Mouse (Mus musculus) embryo, embryonic 11 days (tissue): ENCODE data around the gene Ift140.

Experiments used
- DNase-seq: peaks from one replicate; pipeline ENCODE4 v3.0.0-alpha.2; 2015

Ift140 gene

GRCm38 (mm10) chr17:25077771-25078372 is 62.0 kb downstream of the Ift140 start:
- DNase-seq: no peak

DNA sequence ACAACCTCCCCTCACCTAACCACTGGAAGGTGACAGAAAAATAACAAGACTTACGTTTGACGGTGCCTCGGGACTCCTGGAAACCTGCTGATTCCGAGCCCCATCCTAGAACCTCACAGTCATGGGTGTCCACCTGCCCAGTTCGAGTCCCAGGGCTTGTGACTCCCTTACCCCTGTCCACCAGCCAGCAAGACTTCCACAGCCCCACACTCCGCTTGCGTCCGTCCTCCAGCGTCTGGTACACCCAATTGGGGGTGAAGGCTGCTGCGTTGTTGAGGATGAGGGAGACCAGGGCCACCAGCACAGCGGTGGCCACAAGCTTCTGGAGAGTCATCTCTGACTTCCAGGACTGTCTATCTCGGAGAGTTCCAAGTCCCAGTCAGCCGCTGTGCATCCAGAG is 64.3 kb downstream of the Ift140 start:
- DNase-seq: no peak

DNA sequence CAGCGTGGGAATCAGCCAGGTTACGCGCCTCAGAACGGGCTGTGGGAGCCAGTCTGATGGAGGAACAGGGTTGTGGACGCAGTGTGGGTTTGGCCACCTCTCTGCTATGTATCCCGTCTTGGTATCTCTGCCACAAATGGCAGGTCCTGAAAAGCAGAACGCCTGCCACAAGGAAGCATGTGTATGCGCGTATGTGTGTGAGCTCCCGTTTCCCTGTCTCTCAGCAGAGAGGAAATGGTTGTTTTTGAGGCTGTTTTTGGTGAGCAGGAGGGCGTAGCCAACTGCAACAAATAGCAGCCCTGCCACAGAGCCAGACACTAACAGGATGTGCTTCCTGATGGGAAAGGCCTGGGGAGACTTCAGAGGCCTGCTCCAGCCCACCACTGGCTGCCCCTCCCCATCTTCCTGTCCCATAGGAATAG is 65.1 kb downstream of the Ift140 start:
- peak; percentile 28 for DNase-seq

GRCm38 (mm10) chr17:25082081-25082847 is 66.4 kb downstream of the Ift140 start:
- peak; percentile 23 for DNase-seq

DNA sequence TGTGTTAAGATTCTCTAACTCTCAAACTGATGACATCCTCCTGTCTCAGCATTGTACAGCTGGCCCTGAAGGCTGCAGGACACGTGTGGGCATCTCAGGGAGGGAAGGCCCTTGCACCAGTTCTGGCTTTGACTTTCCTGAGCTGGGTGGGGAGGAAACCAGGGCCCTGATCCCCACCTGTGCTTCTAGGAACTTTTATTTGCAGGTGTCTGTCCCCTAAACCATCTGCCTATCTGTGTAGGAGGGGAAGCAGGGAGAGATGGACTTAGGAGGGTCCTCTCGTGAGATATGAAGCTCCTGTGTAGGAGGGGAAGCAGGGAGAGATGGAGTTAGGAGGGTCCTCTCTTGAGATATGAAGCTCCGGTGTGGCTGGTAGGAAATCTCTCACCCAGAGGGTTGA is 67.0 kb downstream of the Ift140 start:
- no peak for DNase-seq

DNA sequence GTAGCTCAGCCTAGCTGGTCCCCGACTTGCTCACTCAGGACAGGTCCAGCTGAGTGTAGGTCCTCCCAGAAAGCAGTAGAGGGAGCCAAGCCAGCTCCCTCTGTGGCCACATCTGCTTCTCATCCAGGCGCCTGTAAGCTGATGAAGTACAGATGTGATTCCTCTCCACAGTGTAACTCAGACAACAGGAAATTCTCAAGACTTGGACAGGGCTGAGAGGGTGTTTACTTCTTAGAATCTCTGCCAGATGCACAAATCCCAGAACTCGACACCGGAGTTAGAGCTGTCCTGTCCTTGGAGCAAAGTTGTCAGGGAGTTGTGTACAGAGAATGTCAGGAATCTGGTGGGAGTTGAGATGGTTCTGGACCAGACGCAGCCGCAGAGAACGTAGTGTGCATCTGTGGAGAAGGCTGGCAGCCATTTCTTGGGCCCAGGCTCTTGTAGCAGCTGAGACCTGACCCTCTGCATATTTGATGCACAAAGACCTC is 67.6 kb downstream of the Ift140 start, which contains the start of gene Tmem204:
Gene Tmem204 (minus strand): TSS at position 148 of the 488 bp plus-strand sequence.
- DNase-seq: peak; percentile 87

GRCm38 (mm10) chr17:25084835-25085385 is 69.0 kb downstream of the Ift140 start:
- DNase-seq: peak; percentile 19

GRCm38 (mm10) chr17:25086724-25087123 is 70.8 kb downstream of the Ift140 start:
- DNase-seq: no peak

- no peak for DNase-seq
Measured at GRCm38 (mm10) chr17:25089158-25089557, 73.3 kb downstream of the Ift140 start.

DNA sequence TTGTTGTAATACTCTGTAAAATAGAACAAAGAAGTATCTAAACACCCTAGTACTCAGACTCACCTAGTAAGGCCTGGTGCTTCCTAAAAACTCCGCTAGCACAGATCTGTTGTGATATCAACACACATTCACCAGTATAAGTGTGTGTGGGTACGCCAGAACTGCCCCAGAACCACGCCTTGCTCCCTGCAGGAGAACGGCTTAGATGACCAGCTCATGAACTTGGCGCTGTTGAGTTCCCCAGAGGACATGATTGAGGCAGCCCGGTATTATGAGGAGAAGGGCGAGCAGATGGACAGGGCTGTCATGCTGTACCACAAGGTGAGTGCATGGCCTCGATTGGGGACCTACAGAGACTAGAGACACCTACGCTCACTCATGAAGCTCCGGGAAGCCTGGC is 74.6 kb downstream of the Ift140 start:
- DNase-seq: no peak

DNA sequence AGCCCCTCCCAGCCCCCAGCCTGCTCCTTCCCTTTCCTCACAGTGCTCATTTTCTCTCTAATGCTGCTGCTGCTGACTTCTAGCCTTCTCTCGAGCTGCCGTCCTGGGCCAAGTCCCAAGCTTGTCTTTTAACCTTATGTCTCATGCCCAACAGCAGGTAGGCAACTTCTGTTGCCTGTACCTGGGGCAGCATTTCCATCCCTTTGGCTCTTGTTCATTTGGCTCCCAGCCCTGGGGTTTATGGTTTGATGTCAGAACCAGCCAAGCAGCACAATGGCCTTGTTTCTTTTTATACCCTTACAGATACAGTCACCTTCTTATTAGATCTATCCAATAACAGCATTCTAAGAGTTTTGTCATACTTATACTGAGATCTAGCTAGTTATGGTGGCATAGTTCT is 80.3 kb downstream of the Ift140 start:
- no peak for DNase-seq

DNA sequence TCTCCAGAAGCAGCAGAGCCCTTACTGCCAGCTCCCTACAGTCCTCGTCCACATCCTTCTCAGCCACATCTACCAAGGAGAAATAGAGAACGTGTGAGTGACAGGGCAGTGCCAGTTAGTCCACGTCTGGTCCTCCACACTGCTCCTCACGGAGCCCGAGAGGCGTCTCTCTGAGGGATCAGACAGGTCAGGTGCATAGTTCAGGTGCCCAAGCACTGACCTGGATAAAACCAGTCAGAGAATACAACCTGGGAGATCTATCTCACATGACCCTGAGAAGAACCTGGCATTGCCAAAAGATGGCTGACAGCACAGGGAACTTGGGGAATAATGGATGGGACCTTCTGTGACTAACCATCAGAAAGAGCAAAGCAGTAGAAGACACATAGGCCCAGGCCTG is 84.2 kb downstream of the Ift140 start:
- DNase-seq: no peak

DNA sequence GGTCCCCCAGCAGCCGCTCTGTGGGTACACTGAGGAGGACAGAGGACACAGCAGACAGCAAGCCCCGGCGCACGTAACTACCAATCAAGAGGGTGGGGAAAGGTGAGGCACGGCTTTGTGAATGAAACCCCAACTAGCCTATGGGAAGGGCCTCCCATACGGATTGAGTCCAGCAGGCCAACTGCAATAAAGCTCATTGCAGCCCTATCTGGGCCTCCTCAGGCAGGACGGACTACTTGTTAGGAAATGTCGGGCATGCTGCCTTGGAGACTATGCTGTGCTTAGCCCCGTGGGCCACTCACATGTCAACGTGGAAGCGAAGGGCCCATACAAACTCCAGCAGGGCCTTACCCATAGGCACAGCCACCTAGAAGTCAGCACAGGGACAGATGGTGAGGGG is 85.5 kb downstream of the Ift140 start:
- DNase-seq: no peak

DNA sequence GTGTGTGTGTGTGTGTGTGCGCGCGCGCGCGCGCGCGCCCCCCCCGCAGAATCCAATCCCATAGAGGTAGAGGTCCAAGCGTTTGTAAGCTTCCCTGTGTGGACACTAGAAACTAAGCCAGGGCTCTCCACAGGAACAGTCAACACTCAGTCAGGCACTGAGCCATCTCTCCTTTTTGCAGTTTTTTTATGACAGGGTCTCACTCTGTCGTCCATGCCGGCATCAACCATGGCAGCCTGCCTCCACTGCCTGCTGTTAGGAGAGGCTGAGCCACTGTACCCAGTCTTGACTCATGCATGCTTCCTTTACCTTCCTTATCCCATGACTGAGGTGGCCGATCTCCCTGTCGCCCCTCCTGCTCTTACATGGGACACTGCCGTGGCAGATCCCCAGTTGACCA is 91.9 kb downstream of the Ift140 start:
- DNase-seq: no peak

DNA sequence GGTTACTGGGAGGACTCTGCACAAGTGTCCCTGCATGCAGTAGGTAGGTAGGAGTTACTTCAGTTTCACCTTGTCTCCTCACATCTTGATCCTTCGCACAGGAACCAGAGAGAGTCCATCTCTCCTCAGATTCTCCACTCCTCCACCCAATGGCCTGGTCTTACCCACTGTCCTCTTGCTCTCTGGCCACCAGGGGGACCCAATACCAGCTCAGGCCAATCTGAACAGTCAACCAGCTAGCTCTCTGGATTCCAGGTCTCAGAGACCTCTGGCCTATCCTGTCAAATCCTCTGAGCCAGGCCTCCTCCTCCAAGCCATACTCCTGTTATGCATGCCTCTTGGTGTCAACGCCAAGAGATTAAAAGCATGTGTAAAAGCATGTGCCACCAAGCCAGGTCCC is 93.7 kb downstream of the Ift140 start:
- DNase-seq: peak; percentile 39

DNA sequence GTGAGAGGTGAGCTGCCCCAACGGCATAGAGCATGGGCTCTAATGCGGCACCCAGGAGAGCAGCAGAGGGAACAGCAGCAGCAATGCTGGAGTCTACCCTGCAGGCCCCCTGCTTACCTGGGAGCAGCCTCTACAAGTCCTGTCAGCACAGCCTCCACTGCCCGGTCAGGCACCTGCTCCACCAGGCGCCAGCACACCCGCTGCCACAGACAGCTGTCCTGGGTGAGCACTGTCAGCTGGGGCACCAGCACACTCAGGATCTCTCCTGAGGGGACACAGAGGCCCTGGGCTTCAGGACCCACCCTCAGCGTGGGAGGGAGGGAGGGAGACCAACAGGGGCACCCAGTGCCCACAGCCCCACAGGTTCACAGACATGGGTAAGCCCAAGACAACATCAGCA is 94.7 kb downstream of the Ift140 start:
- no peak for DNase-seq

DNA sequence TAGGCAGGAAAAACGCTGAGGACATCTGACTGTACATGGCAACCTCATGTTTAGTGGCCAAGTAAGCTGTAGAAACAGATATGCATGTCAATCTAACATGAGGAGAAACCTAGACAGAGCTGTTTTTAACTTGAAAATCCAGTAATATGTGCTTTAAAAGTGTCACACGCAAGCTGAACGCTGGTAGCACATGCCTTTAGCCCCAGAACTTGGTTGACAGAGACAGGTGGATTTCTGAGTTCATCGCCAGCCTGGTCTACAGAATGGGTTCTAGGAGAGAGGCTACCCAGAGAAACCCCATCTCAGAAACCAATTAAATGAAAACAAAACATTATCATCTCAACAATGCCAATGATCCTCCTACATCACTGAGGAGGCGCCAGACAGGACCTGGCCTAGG is 95.3 kb downstream of the Ift140 start:
- no peak for DNase-seq

DNA sequence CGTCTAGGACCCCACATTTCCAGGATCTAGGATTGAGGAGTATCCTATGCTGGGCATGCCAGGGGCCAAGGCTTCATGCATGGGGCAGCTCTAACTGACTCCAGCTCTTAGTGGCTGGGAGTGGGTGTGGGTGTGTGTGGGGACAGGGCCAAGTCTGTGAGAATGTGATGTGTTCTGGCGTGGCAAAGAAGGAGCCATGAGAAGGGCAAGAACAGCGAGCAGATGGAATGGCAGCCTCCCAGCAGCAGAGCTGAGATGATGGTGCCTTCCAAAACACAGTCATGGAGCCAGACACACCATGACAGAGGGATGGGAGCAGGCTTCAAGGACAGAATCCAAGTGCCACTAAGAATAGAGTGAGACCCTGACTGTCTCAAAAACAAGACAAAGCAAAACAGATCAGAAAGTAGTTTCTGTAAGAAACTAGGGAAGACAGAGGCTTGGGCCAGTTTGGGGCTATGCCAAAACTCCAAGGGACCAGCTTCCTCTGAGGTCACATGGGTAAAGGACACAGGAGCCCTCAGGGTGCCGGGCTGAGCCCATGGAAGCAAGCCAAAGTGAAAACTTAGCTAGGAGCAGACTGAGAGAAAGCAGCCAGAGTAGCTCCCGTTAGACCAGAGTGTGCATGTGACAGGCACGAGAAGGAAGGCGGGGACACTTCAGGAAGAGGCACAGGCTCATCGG is 96.0 kb downstream of the Ift140 start:
- no peak for DNase-seq

- DNase-seq: no peak
Measured at GRCm38 (mm10) chr17:25112423-25112810, 96.5 kb downstream of the Ift140 start.

DNA sequence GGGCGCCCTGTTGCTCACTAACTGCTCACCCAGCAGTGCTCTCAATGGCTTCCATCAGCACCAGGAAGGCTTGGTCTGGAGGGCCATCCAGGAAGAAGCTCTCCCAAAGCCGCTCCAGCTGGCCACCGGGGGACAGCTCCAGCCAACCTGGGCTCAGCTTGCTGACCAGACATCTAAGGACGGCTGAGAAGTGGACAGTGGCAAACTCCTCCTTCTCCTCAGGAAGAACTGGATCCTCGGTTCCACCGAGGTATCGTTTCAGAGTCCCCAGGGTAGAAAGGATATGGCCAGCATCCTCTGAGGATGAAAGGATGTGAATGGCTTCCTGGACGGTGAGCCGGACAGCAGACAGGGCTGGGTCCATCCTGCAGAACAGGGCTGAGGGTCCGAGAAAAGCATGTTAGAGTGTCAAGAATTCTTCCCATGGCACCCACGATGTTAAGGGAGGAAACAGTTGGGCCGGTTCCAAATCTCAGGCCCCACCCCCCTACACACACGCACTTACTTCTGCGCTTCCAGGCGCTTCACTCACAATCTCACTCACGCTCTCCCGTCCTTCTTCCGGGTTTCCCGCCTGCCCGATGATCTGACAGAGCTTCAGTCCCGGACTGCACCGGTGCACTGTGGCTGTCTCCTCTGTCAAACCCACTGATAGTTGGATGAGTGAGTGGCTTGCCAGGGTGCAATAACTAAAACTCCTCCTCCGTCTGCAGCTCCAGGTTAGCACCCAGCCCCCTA is 99.2 kb downstream of the Ift140 start:
- peak; percentile 2 for DNase-seq

- DNase-seq: peak; percentile 95
Measured at GRCm38 (mm10) chr17:25115664-25116432, 100.0 kb downstream of the Ift140 start, which contains the start of gene Telo2. Gene Telo2 (minus strand): TSS chr17:25115967.

GRCm38 (mm10) chr17:25117263-25117662 is 101.4 kb downstream of the Ift140 start:
- DNase-seq: no peak
